Mouse (Mus musculus): ENCODE measurements around the gene Pbdc1. TPM values are rescaled to one million over a fixed set of nuclear protein-coding genes. Genes with fewer than 3 reads are reported as not detected.
"Not testable (repeated sequence)": the region's sequence is repeated elsewhere in the genome, so short reads cannot be mapped to it uniquely, and the experiment has no call there.

Pbdc1 gene
- polyA plus RNA-seq, 1 experiment from 2014 or later, result 36.4 TPM

DNA sequence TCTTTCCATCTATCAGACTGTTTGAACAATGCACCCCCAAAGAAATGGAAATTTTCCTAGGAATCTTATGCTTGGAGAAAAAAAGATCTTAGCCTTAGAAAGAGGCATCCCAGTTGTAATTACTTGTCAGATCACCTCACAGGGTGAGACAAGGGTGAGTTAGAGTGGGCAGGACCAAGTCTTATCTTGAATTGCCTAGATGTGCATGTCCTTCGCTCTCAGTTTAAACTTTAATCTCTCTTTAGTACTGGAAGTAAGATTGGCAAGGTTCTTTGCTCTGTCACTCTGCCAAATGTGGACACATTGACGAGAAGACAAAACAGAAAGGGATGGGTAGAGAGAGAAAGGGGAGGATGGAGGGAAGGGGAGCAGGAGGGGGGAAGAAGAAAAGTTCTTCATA lies 35.4 kb downstream of the Pbdc1 start:
- 68% methylated on average over 2 of the region's 2 CpGs for WGBS
- H3K9me3 ChIP-seq (replicated peaks; ENCODE audit: control insufficient read depth, low read length), result no peaks in the 10 kb centered on the region
- no peaks in the 10 kb centered on the region for H3K36me3 ChIP-seq (ENCODE audit: control insufficient read depth, insufficient read depth, low read length)
- no peak overlapping the region for H3K4me3 ChIP-seq (ENCODE audit: low read depth, low read length)
- ATAC-seq (no peak), DNase-seq (ENCODE audit: low spot score) (no peak)
- H3K4me2 ChIP-seq (ENCODE audit: low read length), result no peak overlapping the region
- H3K9ac ChIP-seq (ENCODE audit: low read length), result no peak overlapping the region
- no peaks in the 10 kb centered on the region for H3K4me1 ChIP-seq (ENCODE audit: control insufficient read depth, insufficient read depth, low read length)
- H3K27me3 ChIP-seq (replicated peaks; ENCODE audit: control insufficient read depth, insufficient read depth, low read length), result 0 out of 2 replicates have a peak, but pooled peaks cover 4% of the 10 kb centered on the region
- H3K27ac ChIP-seq (ENCODE audit: low read depth, low read length), result no peak overlapping the region

DNA sequence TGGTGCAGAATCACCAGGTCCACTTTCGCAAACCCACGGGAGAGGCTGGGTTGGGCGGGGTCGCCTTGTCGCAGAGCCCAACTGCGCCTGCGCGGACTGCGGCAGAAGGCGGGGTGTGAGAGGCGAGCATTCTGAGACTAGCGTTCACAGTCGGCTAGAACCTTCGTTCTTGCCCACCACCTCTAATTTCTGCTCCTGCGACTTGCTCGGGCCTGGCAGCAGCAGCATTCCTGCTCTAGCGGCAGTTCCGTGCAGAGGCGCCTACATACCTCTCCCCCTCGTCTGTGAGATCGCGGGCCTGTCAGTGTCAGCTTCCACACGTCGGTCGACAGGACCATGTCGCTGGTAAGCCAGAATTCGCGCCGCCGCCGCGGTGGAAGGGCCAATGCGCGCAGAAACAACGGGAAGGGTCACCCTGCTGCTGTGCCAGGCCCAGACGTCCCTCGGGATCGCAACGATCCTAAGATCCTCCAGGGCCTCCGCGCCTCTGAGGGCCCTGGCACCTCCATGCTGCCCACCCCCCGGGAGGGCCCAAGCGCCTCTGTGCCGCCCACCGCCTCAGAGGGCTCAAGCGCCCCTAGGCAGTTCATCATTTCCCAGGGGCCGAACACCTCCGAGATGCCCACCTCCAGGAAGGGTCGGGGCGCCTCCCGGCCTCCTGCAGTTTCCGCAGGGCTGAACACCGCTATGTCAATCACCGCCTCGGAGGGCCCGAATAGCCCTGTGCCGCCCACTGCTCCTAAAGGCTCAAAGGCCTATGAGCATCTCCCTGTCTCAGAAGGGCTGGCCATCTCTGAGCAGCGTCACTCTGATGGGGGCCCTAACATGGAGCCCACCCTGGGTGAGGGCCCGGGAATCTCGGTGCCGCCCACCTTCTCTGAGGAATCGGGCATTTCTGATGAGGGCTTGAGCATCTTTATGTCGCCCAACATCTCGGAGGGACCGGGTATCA lies 41.0 kb downstream of the Pbdc1 start, which contains the start of gene Magee1:
Magee1 (plus strand) TSS at position 104 of the 952 bp plus-strand sequence.
- ATAC-seq, result peak; percentile 72
- Histone ChIP-seq H3K27ac (ENCODE audit: low read depth, low read length) (peak within 1 kb of the TSS; percentile 76), H3K36me3 (ENCODE audit: control insufficient read depth, insufficient read depth, low read length) (no peaks in the 10 kb centered on the region; the same call in 1 of the 2 replicates), H3K27me3 (replicated peaks; ENCODE audit: control insufficient read depth, insufficient read depth, low read length) (peaks cover 8% of the 10 kb centered on the region; the same call in 1 of the 2 replicates), H3K9ac (ENCODE audit: low read length) (peak within 1 kb of the TSS; percentile 72), H3K4me3 (ENCODE audit: low read depth, low read length) (peak within 1 kb of the TSS; percentile 55), H3K4me1 (ENCODE audit: control insufficient read depth, insufficient read depth, low read length) (no peaks in the 10 kb centered on the region), H3K4me2 (ENCODE audit: low read length) (peak within 1 kb of the TSS; percentile 59), H3K9me3 (replicated peaks; ENCODE audit: control insufficient read depth, low read length) (no peaks in the 10 kb centered on the region)
- DNase-seq (ENCODE audit: low spot score), result peak; percentile 83
- 19% methylated on average over 63 of the region's 65 CpGs for WGBS

GRCm38 (mm10) chrX:105121227-105121865 lies 41.8 kb downstream of the Pbdc1 start:
- DNase-seq (ENCODE audit: low spot score) (peak; percentile 83), ATAC-seq (peak; percentile 91)
- 30% methylated on average over 38 of the region's 38 CpGs for WGBS
- Histone ChIP-seq H3K9me3 (replicated peaks; ENCODE audit: control insufficient read depth, low read length) (no peaks in the 10 kb centered on the region), H3K27ac (ENCODE audit: low read depth, low read length) (peak overlapping the region; percentile 33; the same call in 1 of the 2 replicates), H3K36me3 (ENCODE audit: control insufficient read depth, insufficient read depth, low read length) (no peaks in the 10 kb centered on the region; the same call in 1 of the 2 replicates), H3K27me3 (replicated peaks; ENCODE audit: control insufficient read depth, insufficient read depth, low read length) (peaks cover 8% of the 10 kb centered on the region; the same call in 1 of the 2 replicates), H3K4me1 (ENCODE audit: control insufficient read depth, insufficient read depth, low read length) (no peaks in the 10 kb centered on the region), H3K4me3 (ENCODE audit: low read depth, low read length) (peak overlapping the region; percentile 55), H3K4me2 (ENCODE audit: low read length) (peak overlapping the region; percentile 59), H3K9ac (ENCODE audit: low read length) (peak overlapping the region; percentile 72)

DNA sequence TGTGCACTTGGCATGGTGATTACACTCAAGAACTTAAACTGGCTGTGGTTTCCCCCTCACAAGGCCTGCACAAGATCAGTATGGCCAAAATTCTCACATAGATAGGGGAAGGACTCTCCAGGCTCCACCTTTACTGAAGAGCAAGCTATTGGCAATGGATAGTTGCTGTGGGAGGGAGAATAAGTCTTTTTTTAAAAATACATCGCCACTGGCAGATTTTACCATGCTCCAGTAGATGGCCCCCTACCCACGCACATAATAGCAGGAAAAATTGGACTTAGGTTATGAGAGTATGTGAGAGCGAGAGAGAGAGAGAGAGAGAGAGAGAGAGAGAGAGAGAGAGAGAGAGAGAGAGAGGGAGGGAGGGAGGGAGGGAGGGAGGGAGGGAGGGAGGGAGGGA lies 45.3 kb downstream of the Pbdc1 start:
- Histone ChIP-seq H3K9ac (ENCODE audit: low read length) (no peak overlapping the region), H3K27ac (ENCODE audit: low read depth, low read length) (no peak overlapping the region), H3K27me3 (replicated peaks; ENCODE audit: control insufficient read depth, insufficient read depth, low read length) (peaks cover 4% of the 10 kb centered on the region; the same call in 1 of the 2 replicates), H3K4me1 (ENCODE audit: control insufficient read depth, insufficient read depth, low read length) (no peaks in the 10 kb centered on the region), H3K4me2 (ENCODE audit: low read length) (no peak overlapping the region), H3K4me3 (ENCODE audit: low read depth, low read length) (no peak overlapping the region), H3K36me3 (ENCODE audit: control insufficient read depth, insufficient read depth, low read length) (no peaks in the 10 kb centered on the region; the same call in 1 of the 2 replicates), H3K9me3 (replicated peaks; ENCODE audit: control insufficient read depth, low read length) (no peaks in the 10 kb centered on the region)
- DNase-seq (ENCODE audit: low spot score), result peak; percentile 63
- 38% methylated on average over 2 of the region's 3 CpGs for WGBS
- no peak for ATAC-seq

GRCm38 (mm10) chrX:105151872-105152461 lies 72.4 kb downstream of the Pbdc1 start:
- peak overlapping the region; percentile 28; the same call in 1 of the 2 replicates for H3K4me2 ChIP-seq (ENCODE audit: low read length)
- H3K4me3 ChIP-seq (ENCODE audit: low read depth, low read length), result no peak overlapping the region
- no peaks in the 10 kb centered on the region for H3K36me3 ChIP-seq (ENCODE audit: control insufficient read depth, insufficient read depth, low read length)
- whole genome bisulfite sequencing, result 59% methylated on average over 25 of the region's 26 CpGs
- H3K9ac ChIP-seq (ENCODE audit: low read length), result no peak overlapping the region
- H3K27ac ChIP-seq (ENCODE audit: low read depth, low read length), result no peak overlapping the region
- no peaks in the 10 kb centered on the region for H3K4me1 ChIP-seq (ENCODE audit: control insufficient read depth, insufficient read depth, low read length)
- no peaks in the 10 kb centered on the region for H3K9me3 ChIP-seq (replicated peaks; ENCODE audit: control insufficient read depth, low read length)
- 0 out of 2 replicates have a peak, but pooled peaks have one; percentile 23 for ATAC-seq
- H3K27me3 ChIP-seq (replicated peaks; ENCODE audit: control insufficient read depth, insufficient read depth, low read length), result no peaks in the 10 kb centered on the region
- peak; percentile 0 for DNase-seq (ENCODE audit: low spot score)

DNA sequence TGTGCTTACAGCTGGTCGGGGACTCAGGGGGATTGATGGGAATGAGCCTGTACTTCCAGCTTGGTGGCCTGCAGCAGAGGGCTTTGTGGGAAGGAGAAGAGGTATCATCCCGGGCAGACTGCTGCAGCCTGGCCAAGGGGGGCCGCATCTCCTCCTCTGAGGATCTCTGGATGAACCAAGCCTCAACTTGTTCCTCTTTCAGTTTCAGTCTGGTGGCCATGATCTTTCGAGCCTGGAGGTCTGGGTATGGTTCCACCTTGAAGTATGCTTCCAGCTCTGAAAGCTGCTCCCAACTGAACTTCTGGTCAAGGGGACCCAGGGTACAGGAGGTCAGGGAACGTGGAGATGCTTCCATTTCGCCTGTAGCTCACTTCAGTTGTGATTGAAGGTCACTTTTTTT lies 85.5 kb downstream of the Pbdc1 start:
- H3K27ac ChIP-seq (ENCODE audit: low read depth, low read length); H3K36me3 ChIP-seq (ENCODE audit: control insufficient read depth, insufficient read depth, low read length); H3K27me3 ChIP-seq (replicated peaks; ENCODE audit: control insufficient read depth, insufficient read depth, low read length); H3K4me3 ChIP-seq (ENCODE audit: low read depth, low read length); DNase-seq (ENCODE audit: low spot score); H3K4me2 ChIP-seq (ENCODE audit: low read length); H3K4me1 ChIP-seq (ENCODE audit: control insufficient read depth, insufficient read depth, low read length); ATAC-seq; H3K9me3 ChIP-seq (replicated peaks; ENCODE audit: control insufficient read depth, low read length); H3K9ac ChIP-seq (ENCODE audit: low read length): not testable (repeated sequence)
- WGBS, result 57% methylated on average over 6 of the region's 6 CpGs

Other genes with a start within 250 kb of the Pbdc1 start
- 9.3 and 15.3 TPM in 2 replicates for gene Magee2, start 222.5 kb upstream of the Pbdc1 start, polyA plus RNA-seq (2014; fragmentation: Nextera tagmentation; extraction: Ambion mirVana)
- 58.1 and 80.5 TPM in 2 replicates for gene Magee1, start 40.6 kb downstream of the Pbdc1 start, polyA plus RNA-seq (2014; fragmentation: Nextera tagmentation; extraction: Ambion mirVana)